Mouse (Mus musculus) urinary bladder, postnatal 25 days (tissue): ENCODE measurements around the gene Ctns.

Experiments
- DNase-seq: peaks from one replicate; pipeline ENCODE4 v3.0.0; 2022; ENCODE audit warnings: low spot score

Gene Ctns

GRCm38 (mm10) chr11:73144261-73144681 lies 54.6 kb downstream of the Ctns start:
- DNase-seq: no peak

- peak; percentile 88 for DNase-seq
Observed at GRCm38 (mm10) chr11:73137591-73138501, 61.0 kb downstream of the Ctns start, which contains the start of gene Haspin. Haspin (minus strand) TSS chr11:73138294.

GRCm38 (mm10) chr11:73137116-73137515 lies 61.7 kb downstream of the Ctns start:
- DNase-seq: no peak

GRCm38 (mm10) chr11:73136587-73136986 lies 62.3 kb downstream of the Ctns start:
- DNase-seq: no peak

- no peak for DNase-seq
Observed at GRCm38 (mm10) chr11:73134222-73134621, 64.6 kb downstream of the Ctns start.
